Comparison of ENCODE assay signal across 22 mouse cellular contexts in the genomic region with DNA sequence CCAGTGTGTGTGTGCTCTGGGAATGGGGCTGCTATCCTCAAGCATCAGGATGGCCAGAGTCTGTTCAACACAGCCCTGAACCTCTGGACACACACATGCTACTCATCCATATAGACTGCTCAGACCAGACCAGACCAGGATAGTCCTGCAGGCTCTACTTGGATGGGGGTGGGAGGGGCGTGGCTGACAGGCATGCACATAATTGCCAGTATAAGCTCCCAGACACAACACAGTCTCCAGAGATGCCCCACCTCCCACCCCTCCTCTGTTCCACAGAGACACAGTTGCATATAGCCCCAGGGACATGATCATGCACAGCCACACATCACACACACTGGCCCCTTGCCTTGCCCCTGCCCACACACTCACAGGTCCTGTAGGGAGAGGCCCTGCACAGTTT. TPM values are rescaled to one million over a fixed set of nuclear protein-coding genes. Genes with fewer than 3 reads are reported as not detected.
DNase-seq lines count a peak whose midpoint lies in the region; ATAC-seq and TF ChIP-seq lines count a peak whose summit lies in the region.
"Had no signal": no experiment of that assay in that cellular context is flagged by ENCODE, and none has a peak within 500 bp of the region (broad histone marks: within the 10 kb centered on the region; RNA-seq: fewer than 3 reads in every experiment).

No protein-coding gene starts in this region.

- no peak for TF ChIP-seq CTCF in hindbrain, postnatal 0 days (IDR thresholded peaks at IDR 0.05; ENCODE audit: low read depth)

- ATAC-seq in hindbrain, embryonic 12.5 days (ENCODE audit: low FRiP score), result peak; percentile 48
- no peak for ATAC-seq in hindbrain, postnatal 0 days
- ATAC-seq in midbrain, embryonic 16.5 days, result no peak
- 0 out of 2 replicates have a peak, but pooled peaks have one; percentile 17 for ATAC-seq in limb, embryonic 12.5 days (ENCODE audit: insufficient number of reproducible peaks, insufficient read depth, low FRiP score, low TSS enrichment, low read depth)
- ATAC-seq: activated CD4-positive, CD25-positive, alpha-beta regulatory T cell, adult 4 months had no signal

- DNase-seq in hindbrain, postnatal 0 days (ENCODE audit: low spot score), result no peak
- no peak for DNase-seq in midbrain, embryonic 10.5 days (ENCODE audit: low spot score)
- peak; percentile 18 for DNase-seq in ZHBTc4 (ENCODE audit: low read depth, low spot score)
- no peak for DNase-seq in adrenal gland, adult 8-10 months
- no peak for DNase-seq in cerebellum, adult 11-12 months
- DNase-seq: adrenal gland, postnatal 36 days; cerebellum, adult 8-10 months; gastrocnemius, postnatal 14 days; heart, adult 2 months; kidney, postnatal 14 days; layer of hippocampus, adult 9-11 months; thymus, adult 2 months had no signal

- no peak overlapping the region for H3K27ac ChIP-seq in hindbrain, embryonic 12.5 days
- H3K27ac ChIP-seq in hindbrain, postnatal 0 days, result no peak overlapping the region
- peak overlapping the region; percentile 43; the same call in 1 of the 2 replicates for H3K27ac ChIP-seq in midbrain, embryonic 10.5 days (replicated peaks)
- no peak overlapping the region for H3K27ac ChIP-seq in midbrain, embryonic 16.5 days (ENCODE audit: low read length)
- no peak overlapping the region for H3K27ac ChIP-seq in limb, embryonic 12.5 days
- H3K27ac ChIP-seq: embryonic facial prominence, embryonic 15.5 days; heart, adult 2 months had no signal

- H3K36me3 ChIP-seq in hindbrain, embryonic 12.5 days, result no peaks in the 10 kb centered on the region
- H3K36me3 ChIP-seq in hindbrain, postnatal 0 days (ENCODE audit: insufficient read depth, low read length), result no peaks in the 10 kb centered on the region
- no peaks in the 10 kb centered on the region for H3K36me3 ChIP-seq in midbrain, embryonic 10.5 days
- H3K36me3 ChIP-seq in midbrain, embryonic 16.5 days (ENCODE audit: control insufficient read depth, insufficient read depth, low read length), result no peaks in the 10 kb centered on the region
- H3K36me3 ChIP-seq in limb, embryonic 12.5 days, result no peaks in the 10 kb centered on the region
- H3K36me3 ChIP-seq: embryonic facial prominence, embryonic 15.5 days had no signal

- H3K4me1 ChIP-seq in hindbrain, embryonic 12.5 days, result peaks cover 22% of the 10 kb centered on the region
- H3K4me1 ChIP-seq in hindbrain, postnatal 0 days (ENCODE audit: insufficient read depth, low read length), result no peaks in the 10 kb centered on the region
- peaks cover 20% of the 10 kb centered on the region for H3K4me1 ChIP-seq in midbrain, embryonic 10.5 days
- H3K4me1 ChIP-seq in midbrain, embryonic 16.5 days (ENCODE audit: control insufficient read depth, insufficient read depth, low read length), result no peaks in the 10 kb centered on the region
- peaks cover 22% of the 10 kb centered on the region for H3K4me1 ChIP-seq in limb, embryonic 12.5 days (replicated peaks)

- H3K4me2 ChIP-seq in hindbrain, embryonic 12.5 days (replicated peaks), result no peak overlapping the region
- H3K4me2 ChIP-seq in hindbrain, postnatal 0 days (ENCODE audit: low read depth, low read length), result no peak overlapping the region
- H3K4me2 ChIP-seq in midbrain, embryonic 16.5 days (ENCODE audit: low read length), result no peak overlapping the region
- H3K4me2 ChIP-seq in limb, embryonic 12.5 days, result 0 out of 2 replicates have a peak overlapping the region, but pooled peaks have one; percentile 3
- H3K4me2 ChIP-seq: embryonic facial prominence, embryonic 15.5 days had no signal

- 63% methylated on average over 1 of the region's 1 CpGs for WGBS in hindbrain, embryonic 12.5 days
- 56% methylated on average over 1 of the region's 1 CpGs for WGBS in hindbrain, postnatal 0 days
- WGBS in midbrain, embryonic 10.5 days, result 82% methylated on average over 1 of the region's 1 CpGs
- 67% methylated on average over 1 of the region's 1 CpGs for WGBS in midbrain, embryonic 16.5 days
- 42% methylated on average over 1 of the region's 1 CpGs for WGBS in limb, embryonic 12.5 days

- H3K9ac ChIP-seq in hindbrain, embryonic 12.5 days, result no peak overlapping the region
- H3K9ac ChIP-seq in hindbrain, postnatal 0 days (replicated peaks; ENCODE audit: low read length), result no peak overlapping the region
- no peak overlapping the region for H3K9ac ChIP-seq in midbrain, embryonic 16.5 days (ENCODE audit: low read depth, low read length)
- H3K9ac ChIP-seq in limb, embryonic 12.5 days (replicated peaks), result no peak overlapping the region
- H3K9ac ChIP-seq: embryonic facial prominence, embryonic 15.5 days had no signal

- no peak overlapping the region for H3K4me3 ChIP-seq in hindbrain, embryonic 12.5 days
- H3K4me3 ChIP-seq in hindbrain, postnatal 0 days (ENCODE audit: low read length), result no peak overlapping the region
- no peak overlapping the region for H3K4me3 ChIP-seq in midbrain, embryonic 10.5 days
- H3K4me3 ChIP-seq in midbrain, embryonic 16.5 days (ENCODE audit: low read depth, low read length), result no peak overlapping the region
- no peak overlapping the region for H3K4me3 ChIP-seq in limb, embryonic 12.5 days (replicated peaks)
- H3K4me3 ChIP-seq: embryonic facial prominence, embryonic 15.5 days; heart, adult 2 months had no signal

- no peaks in the 10 kb centered on the region for H3K9me3 ChIP-seq in hindbrain, embryonic 12.5 days (replicated peaks)
- no peaks in the 10 kb centered on the region for H3K9me3 ChIP-seq in hindbrain, postnatal 0 days (ENCODE audit: low read length)
- H3K9me3 ChIP-seq in midbrain, embryonic 10.5 days (replicated peaks), result no peaks in the 10 kb centered on the region
- H3K9me3 ChIP-seq in midbrain, embryonic 16.5 days (replicated peaks; ENCODE audit: control insufficient read depth, low read length, poor library complexity, severe bottlenecking), result no peaks in the 10 kb centered on the region
- no peaks in the 10 kb centered on the region for H3K9me3 ChIP-seq in limb, embryonic 12.5 days
- H3K9me3 ChIP-seq: embryonic facial prominence, embryonic 15.5 days had no signal

- peaks cover 40% of the 10 kb centered on the region for H3K27me3 ChIP-seq in hindbrain, embryonic 12.5 days
- H3K27me3 ChIP-seq in hindbrain, postnatal 0 days (ENCODE audit: insufficient read depth, low read length), result peaks cover 13% of the 10 kb centered on the region
- H3K27me3 ChIP-seq in midbrain, embryonic 10.5 days (ENCODE audit: low read depth, poor library complexity, severe bottlenecking), result peaks cover 57% of the 10 kb centered on the region
- peaks cover 31% of the 10 kb centered on the region for H3K27me3 ChIP-seq in midbrain, embryonic 16.5 days (ENCODE audit: control insufficient read depth, insufficient read depth, low read depth, low read length)
- peaks cover 50% of the 10 kb centered on the region for H3K27me3 ChIP-seq in limb, embryonic 12.5 days

RNA-seq across cellular contexts. Expression of a gene that starts 5.7 kb away (rescaled TPM):
- polyA plus RNA-seq in hindbrain, embryonic 12.5 days (2016; fragmentation: Nextera tagmentation; extraction: Ambion mirVana), result 19.3 and 24.0 TPM in 2 replicates
- total RNA-seq in hindbrain, postnatal 0 days (2014; rRNA removed), result 3.2 and 4.8 TPM in 2 replicates
- polyA plus RNA-seq in hindbrain, postnatal 0 days (2015; fragmentation: Nextera tagmentation; extraction: Ambion mirVana), result 5.2 and 5.4 TPM in 2 replicates
- polyA plus RNA-seq in midbrain, embryonic 10.5 days (2016; fragmentation: Nextera tagmentation; extraction: Ambion mirVana), result 4.9 and 5.1 TPM in 2 replicates
- 1.3 and 1.4 TPM in 2 replicates for polyA plus RNA-seq in midbrain, embryonic 16.5 days (2015; fragmentation: Nextera tagmentation; extraction: Ambion mirVana)
- polyA plus RNA-seq in limb, embryonic 12.5 days (2016; fragmentation: Nextera tagmentation; extraction: Ambion mirVana), result 1.5 and 5.1 TPM in 2 replicates
- total RNA-seq in adrenal gland, adult 8-10 months (2022), result 10 to 100 TPM in 2 of 4 experiments, 1 to 10 TPM in 2; 6.3 to 30.5 (median 13.1) TPM
- total RNA-seq: common myeloid progenitor, adult 5-6 weeks; gastrocnemius, postnatal 14 days; liver, adult 2 months had no signal
- polyA plus RNA-seq: activated CD4-positive, CD25-positive, alpha-beta regulatory T cell, adult 4 months had no signal

RNA-seq across cellular contexts. Expression of a gene that starts 7.5 kb away (rescaled TPM):
- 1.2 and 1.7 TPM in 2 replicates for polyA plus RNA-seq in hindbrain, embryonic 12.5 days (2016; fragmentation: Nextera tagmentation; extraction: Ambion mirVana)
- 0.78 and 0.90 TPM in 2 replicates for total RNA-seq in hindbrain, postnatal 0 days (2014; rRNA removed)
- polyA plus RNA-seq in hindbrain, postnatal 0 days (2015; fragmentation: Nextera tagmentation; extraction: Ambion mirVana), result 0.33 and 0.44 TPM in 2 replicates
- 0.78 and 0.89 TPM in 2 replicates for polyA plus RNA-seq in midbrain, embryonic 10.5 days (2016; fragmentation: Nextera tagmentation; extraction: Ambion mirVana)
- 0.43 and 0.86 TPM in 2 replicates for polyA plus RNA-seq in midbrain, embryonic 16.5 days (2015; fragmentation: Nextera tagmentation; extraction: Ambion mirVana)
- 0.40 and 0.44 TPM in 2 replicates for polyA plus RNA-seq in limb, embryonic 12.5 days (2016; fragmentation: Nextera tagmentation; extraction: Ambion mirVana)
- total RNA-seq in adrenal gland, adult 8-10 months (2022), result 1 to 10 TPM in 2 of 4 experiments, under 1 TPM in 2; 0.32 to 3.7 (median 1.9) TPM
- total RNA-seq: common myeloid progenitor, adult 5-6 weeks; liver, adult 2 months had no signal
- polyA plus RNA-seq: heart, postnatal 0 days had no signal

RNA-seq across cellular contexts. Expression of a gene that starts 34.9 kb away (rescaled TPM):
- polyA plus RNA-seq in hindbrain, embryonic 12.5 days (2016; fragmentation: Nextera tagmentation; extraction: Ambion mirVana), result 13.1 and 13.2 TPM in 2 replicates
- 19.4 and 22.7 TPM in 2 replicates for total RNA-seq in hindbrain, postnatal 0 days (2014; rRNA removed)
- 6.4 and 7.4 TPM in 2 replicates for polyA plus RNA-seq in hindbrain, postnatal 0 days (2015; fragmentation: Nextera tagmentation; extraction: Ambion mirVana)
- polyA plus RNA-seq in midbrain, embryonic 10.5 days (2016; fragmentation: Nextera tagmentation; extraction: Ambion mirVana), result 12.3 and 14.7 TPM in 2 replicates
- polyA plus RNA-seq in midbrain, embryonic 16.5 days (2015; fragmentation: Nextera tagmentation; extraction: Ambion mirVana), result 6.6 and 6.7 TPM in 2 replicates
- 12.0 and 14.2 TPM in 2 replicates for polyA plus RNA-seq in limb, embryonic 12.5 days (2016; fragmentation: Nextera tagmentation; extraction: Ambion mirVana)
- 10 to 100 TPM; 26.0 to 35.9 (median 29.7) TPM for total RNA-seq in adrenal gland, adult 8-10 months (2022)

RNA-seq across cellular contexts. Expression of a gene that starts 40.8 kb away (rescaled TPM):
- 0.90 and 1.2 TPM in 2 replicates for polyA plus RNA-seq in hindbrain, embryonic 12.5 days (2016; fragmentation: Nextera tagmentation; extraction: Ambion mirVana)
- 0.40 and 4.4 TPM in 2 replicates for total RNA-seq in hindbrain, postnatal 0 days (2014; rRNA removed)
- 0.77 and 1.2 TPM in 2 replicates for polyA plus RNA-seq in hindbrain, postnatal 0 days (2015; fragmentation: Nextera tagmentation; extraction: Ambion mirVana)
- polyA plus RNA-seq in midbrain, embryonic 10.5 days (2016; fragmentation: Nextera tagmentation; extraction: Ambion mirVana), result 0.39 and 0.51 TPM in 2 replicates
- polyA plus RNA-seq in midbrain, embryonic 16.5 days (2015; fragmentation: Nextera tagmentation; extraction: Ambion mirVana), result 1.3 TPM in 2 replicates
- polyA plus RNA-seq in limb, embryonic 12.5 days (2016; fragmentation: Nextera tagmentation; extraction: Ambion mirVana), result 0.33 and 0.39 TPM in 2 replicates
- total RNA-seq in adrenal gland, adult 8-10 months (2022), result 1 to 10 TPM in 1 of 4 experiments, under 1 TPM in 3; 0.32 to 1.6 (median 0.82) TPM

RNA-seq across cellular contexts. Expression of a gene that starts 57.3 kb away (rescaled TPM):
- polyA plus RNA-seq in hindbrain, embryonic 12.5 days (2016; fragmentation: Nextera tagmentation; extraction: Ambion mirVana), result not detected in 2 replicates
- total RNA-seq in hindbrain, postnatal 0 days (2014; rRNA removed), result not detected in 2 replicates
- polyA plus RNA-seq in hindbrain, postnatal 0 days (2015; fragmentation: Nextera tagmentation; extraction: Ambion mirVana), result not detected in 2 replicates
- polyA plus RNA-seq in midbrain, embryonic 10.5 days (2016; fragmentation: Nextera tagmentation; extraction: Ambion mirVana), result 0.06 and 0.11 TPM in 2 replicates
- not detected in 2 replicates for polyA plus RNA-seq in midbrain, embryonic 16.5 days (2015; fragmentation: Nextera tagmentation; extraction: Ambion mirVana)
- not detected in 2 replicates for polyA plus RNA-seq in limb, embryonic 12.5 days (2016; fragmentation: Nextera tagmentation; extraction: Ambion mirVana)
- total RNA-seq in adrenal gland, adult 8-10 months (2022), result under 1 TPM; 0.20 to 0.62 (median 0.32) TPM
- total RNA-seq: left cerebral cortex, adult 8-10 months had no signal
- polyA plus RNA-seq: forebrain, embryonic 11.5 days had no signal

Comparison
In these comparisons a context has a peak if more than half of its experiments do, and no peak if none do; other contexts are left out.
1. ATAC-seq: peak in hindbrain, embryonic 12.5 days (single experiment) and limb, embryonic 12.5 days (single experiment); none in hindbrain, postnatal 0 days (single experiment) and midbrain, embryonic 16.5 days (single experiment).